Mouse (Mus musculus) kidney, adult 2 months (tissue): ENCODE results near the gene Clec1b. TPM values are rescaled to one million over a fixed set of nuclear protein-coding genes. Genes with fewer than 3 reads are reported as not detected.

Experiments
- DNase-seq: peaks from one replicate; pipeline ENCODE4 v3.0.0; 2021
- H3K27ac ChIP-seq: fragments of 200-500 bp; 2 replicates; pipeline ENCODE4 v1.5.1; 2012; ENCODE audit warnings: low read depth, low read length, control low read depth, inconsistent platforms; ENCODE audit not compliant: insufficient read depth
- H3K27me3 ChIP-seq: fragments of 200-500 bp; replicated peaks from 2 replicates; pipeline ENCODE4 v1.6.1; 2012; ENCODE audit warnings: mild to moderate bottlenecking, moderate library complexity, low read length, inconsistent platforms; ENCODE audit not compliant: control insufficient read depth, insufficient read depth
- H3K36me3 ChIP-seq: fragments of 200-500 bp; 2 replicates; pipeline ENCODE4 v1.6.1; 2012; ENCODE audit warnings: mild to moderate bottlenecking, moderate library complexity, low read length, inconsistent platforms; ENCODE audit not compliant: control insufficient read depth, insufficient read depth
- H3K4me1 ChIP-seq: fragments of 200-500 bp; 2 replicates; pipeline ENCODE4 v1.6.1; 2011; ENCODE audit warnings: low read length; ENCODE audit not compliant: control insufficient read depth, insufficient read depth
- H3K4me3 ChIP-seq: fragments of 200-500 bp; 2 replicates; pipeline ENCODE4 v1.5.1; 2011; ENCODE audit warnings: mild to moderate bottlenecking, low read depth, low read length, control low read depth; ENCODE audit not compliant: insufficient read depth
- CTCF ChIP-seq: fragments of 200-500 bp; conservative IDR thresholded peaks from 2 replicates; pipeline ENCODE4 v1.5.1; 2011; ENCODE audit warnings: low read depth, mild to moderate bottlenecking, control low read depth, low read length, moderate library complexity, mixed read lengths; ENCODE audit not compliant: insufficient read depth, insufficient read length
- POLR2A ChIP-seq: fragments of 200-500 bp; IDR thresholded peaks from one replicate; pipeline ENCODE4 v1.6.1; 2011; ENCODE audit warnings: low read depth, low read length, control low read depth
- WGBS: fragments of 180-500 bp; shearing (Covaris S2); methylation state at CpG from one replicate; pipeline ENCODE4 v1.1.7; 2018; 5-methylcytosine and 5-hydroxymethylcytosine counted together
- polyA plus RNA-seq: library from polyadenylated mRNA; depleted of rRNA; stranded (reverse); fragments of >200 nt; gene quantifications from 2 replicates; pipeline ENCODE4 v1.2.3, GENCODE M21; 2012

The Clec1b gene
- polyA plus RNA-seq, 1 experiment = 0.41 TPM

- WGBS = 7% methylated on average over 6 of the region's 6 CpGs
- DNase-seq = peak; percentile 37
- TF ChIP-seq POLR2A (no peak), CTCF (peak; percentile 46)
Measured at GRCm38 (mm10) chr6:129365959-129366359, 31.1 kb upstream of the Clec1b start.

DNA sequence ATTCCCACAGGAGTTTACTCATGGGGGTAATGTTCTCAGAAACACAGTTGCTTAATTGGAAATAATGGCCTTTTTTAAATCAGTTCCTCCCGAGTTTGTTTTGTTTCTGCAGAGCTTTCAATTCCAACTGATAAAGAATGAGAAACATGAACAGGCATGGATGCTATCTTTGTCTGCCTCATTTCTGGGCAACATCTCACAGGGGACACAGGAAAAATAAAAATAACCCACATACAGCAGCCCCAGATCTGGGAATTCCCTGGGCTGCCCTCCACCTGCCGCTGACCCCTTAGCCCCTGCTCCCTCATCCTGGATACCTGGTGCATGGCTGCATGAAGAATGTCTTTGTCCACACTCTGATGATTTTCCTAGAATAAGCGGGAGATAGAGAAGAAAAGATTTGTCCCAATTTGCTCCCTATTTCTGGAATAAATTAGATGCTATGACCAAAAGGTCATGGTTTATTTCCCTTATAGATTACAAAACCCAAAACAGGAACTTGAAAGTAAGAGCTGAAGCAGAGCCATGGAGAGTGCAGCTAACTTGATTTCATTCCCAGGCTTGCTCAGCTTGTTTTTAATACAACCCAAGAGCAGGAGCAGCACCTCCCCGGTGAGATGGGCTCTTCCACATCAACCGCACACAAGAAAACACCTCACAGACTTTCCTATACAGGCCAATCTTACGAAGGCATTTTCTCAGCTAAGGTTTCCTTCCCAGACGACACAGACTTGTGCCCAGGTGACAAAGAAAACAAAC is 27.5 kb upstream of the Clec1b start:
- WGBS = 56% methylated on average over 7 of the region's 7 CpGs
- TF ChIP-seq CTCF = no peak
- no peak for TF ChIP-seq POLR2A

More at GRCm38 (mm10) chr6:129365959-129366359, 31.1 kb upstream of the Clec1b start:
- no peaks in the 10 kb centered on the region for H3K36me3 ChIP-seq
- no peak overlapping the region for H3K4me3 ChIP-seq
- H3K27me3 ChIP-seq = no peaks in the 10 kb centered on the region
- H3K27ac ChIP-seq = no peak overlapping the region
- H3K4me1 ChIP-seq = no peaks in the 10 kb centered on the region

GRCm38 (mm10) chr6:129374937-129375471 is 22.1 kb upstream of the Clec1b start:
- Histone ChIP-seq H3K36me3 (no peaks in the 10 kb centered on the region), H3K4me1 (no peaks in the 10 kb centered on the region), H3K27me3 (no peaks in the 10 kb centered on the region), H3K27ac (no peak overlapping the region), H3K4me3 (no peak overlapping the region)
- 65% methylated on average over 2 of the region's 2 CpGs for WGBS
- no peak for TF ChIP-seq POLR2A
- TF ChIP-seq CTCF = no peak
- no peak for DNase-seq

More for the DNA sequence above, 27.5 kb upstream of the Clec1b start:
- Histone ChIP-seq H3K4me3 (no peak overlapping the region), H3K27ac (no peak overlapping the region), H3K4me1 (no peaks in the 10 kb centered on the region), H3K36me3 (no peaks in the 10 kb centered on the region), H3K27me3 (no peaks in the 10 kb centered on the region)
- DNase-seq = no peak

- no peak overlapping the region for H3K27ac ChIP-seq
- H3K4me1 ChIP-seq = peaks cover 4% of the 10 kb centered on the region; the same call in 1 of the 2 replicates
- no peaks in the 10 kb centered on the region for H3K27me3 ChIP-seq
- TF ChIP-seq POLR2A (no peak), CTCF (no peak)
- H3K4me3 ChIP-seq = no peak overlapping the region
- no peak for DNase-seq
- 77% methylated on average over 4 of the region's 4 CpGs for WGBS
- no peaks in the 10 kb centered on the region for H3K36me3 ChIP-seq
Measured at GRCm38 (mm10) chr6:129380454-129380853, 16.6 kb upstream of the Clec1b start.

- 37% methylated on average over 1 of the region's 1 CpGs for WGBS
- H3K36me3 ChIP-seq = no peaks in the 10 kb centered on the region
- peaks cover 4% of the 10 kb centered on the region; the same call in 1 of the 2 replicates for H3K4me1 ChIP-seq
- DNase-seq = peak; percentile 26
- H3K27me3 ChIP-seq = no peaks in the 10 kb centered on the region
- no peak overlapping the region; the same call in 1 of the 2 replicates for H3K27ac ChIP-seq
- no peak overlapping the region for H3K4me3 ChIP-seq
- TF ChIP-seq POLR2A (no peak), CTCF (no peak)
Measured at GRCm38 (mm10) chr6:129381736-129382135, 15.4 kb upstream of the Clec1b start.

- TF ChIP-seq POLR2A (no peak), CTCF (no peak)
- WGBS = 51% methylated on average over 3 of the region's 3 CpGs
- no peak overlapping the region for H3K4me3 ChIP-seq
- H3K27me3 ChIP-seq = no peaks in the 10 kb centered on the region
- no peaks in the 10 kb centered on the region for H3K36me3 ChIP-seq
- DNase-seq = no peak
- H3K4me1 ChIP-seq = peaks cover 4% of the 10 kb centered on the region; the same call in 1 of the 2 replicates
- H3K27ac ChIP-seq = no peak overlapping the region
Measured at GRCm38 (mm10) chr6:129383466-129383865, 13.6 kb upstream of the Clec1b start.

- WGBS = 71% methylated on average over 4 of the region's 4 CpGs
- H3K4me1 ChIP-seq = peaks cover 4% of the 10 kb centered on the region; the same call in 1 of the 2 replicates
- no peaks in the 10 kb centered on the region for H3K27me3 ChIP-seq
- H3K27ac ChIP-seq = no peak overlapping the region
- H3K36me3 ChIP-seq = no peaks in the 10 kb centered on the region
- no peak for TF ChIP-seq POLR2A
- TF ChIP-seq CTCF = no peak
- DNase-seq = no peak
- no peak overlapping the region for H3K4me3 ChIP-seq
Measured at GRCm38 (mm10) chr6:129385000-129385399, 12.1 kb upstream of the Clec1b start.
